Mouse (Mus musculus) midbrain, embryonic 10.5 days (tissue): ENCODE data around the gene Neurog2. TPM values are rescaled to one million over a fixed set of nuclear protein-coding genes. Genes with fewer than 3 reads are reported as not detected.

ENCODE experiments used
- DNase-seq: peaks from one replicate; pipeline ENCODE4 v3.0.0-alpha.2; 2017; ENCODE audit warnings: low spot score
- H3K27ac ChIP-seq: fragments of 300-500 bp; sonication (generic); replicated peaks from 2 replicates; pipeline ENCODE4 v1.5.1; 2016; ENCODE audit warnings: mild to moderate bottlenecking
- H3K27me3 ChIP-seq: fragments of 300-500 bp; sonication (generic); 2 replicates; pipeline ENCODE4 v1.6.1; 2016; ENCODE audit warnings: low read depth, mild to moderate bottlenecking; ENCODE audit not compliant: poor library complexity, severe bottlenecking
- H3K36me3 ChIP-seq: fragments of 300-500 bp; sonication (generic); 2 replicates; pipeline ENCODE4 v1.6.1; 2016; ENCODE audit warnings: mild to moderate bottlenecking, moderate library complexity
- H3K4me1 ChIP-seq: fragments of 300-500 bp; sonication (generic); 2 replicates; pipeline ENCODE4 v1.6.1; 2016
- H3K4me3 ChIP-seq: fragments of 300-500 bp; sonication (generic); 2 replicates; pipeline ENCODE4 v1.5.1; 2016; ENCODE audit warnings: mild to moderate bottlenecking, moderate library complexity
- H3K9me3 ChIP-seq: fragments of 300-500 bp; sonication (generic); replicated peaks from 2 replicates; pipeline ENCODE4 v1.6.1; 2016; ENCODE audit warnings: mild to moderate bottlenecking
- WGBS: fragments of 180-500 bp; shearing (Covaris S2); methylation state at CpG from one replicate; pipeline ENCODE4 v1.1.7; 2016; 5-methylcytosine and 5-hydroxymethylcytosine counted together
- polyA plus RNA-seq: library from polyadenylated mRNA; unstranded; fragments of >200 nt; fragmentation: Nextera tagmentation; extraction: Ambion mirVana; gene quantifications from 2 replicates; pipeline ENCODE4 v1.2.1, GENCODE M21; 2016

The Neurog2 gene
- polyA plus RNA-seq, 1 experiment from 2014 or later: 26.5 TPM

DNA sequence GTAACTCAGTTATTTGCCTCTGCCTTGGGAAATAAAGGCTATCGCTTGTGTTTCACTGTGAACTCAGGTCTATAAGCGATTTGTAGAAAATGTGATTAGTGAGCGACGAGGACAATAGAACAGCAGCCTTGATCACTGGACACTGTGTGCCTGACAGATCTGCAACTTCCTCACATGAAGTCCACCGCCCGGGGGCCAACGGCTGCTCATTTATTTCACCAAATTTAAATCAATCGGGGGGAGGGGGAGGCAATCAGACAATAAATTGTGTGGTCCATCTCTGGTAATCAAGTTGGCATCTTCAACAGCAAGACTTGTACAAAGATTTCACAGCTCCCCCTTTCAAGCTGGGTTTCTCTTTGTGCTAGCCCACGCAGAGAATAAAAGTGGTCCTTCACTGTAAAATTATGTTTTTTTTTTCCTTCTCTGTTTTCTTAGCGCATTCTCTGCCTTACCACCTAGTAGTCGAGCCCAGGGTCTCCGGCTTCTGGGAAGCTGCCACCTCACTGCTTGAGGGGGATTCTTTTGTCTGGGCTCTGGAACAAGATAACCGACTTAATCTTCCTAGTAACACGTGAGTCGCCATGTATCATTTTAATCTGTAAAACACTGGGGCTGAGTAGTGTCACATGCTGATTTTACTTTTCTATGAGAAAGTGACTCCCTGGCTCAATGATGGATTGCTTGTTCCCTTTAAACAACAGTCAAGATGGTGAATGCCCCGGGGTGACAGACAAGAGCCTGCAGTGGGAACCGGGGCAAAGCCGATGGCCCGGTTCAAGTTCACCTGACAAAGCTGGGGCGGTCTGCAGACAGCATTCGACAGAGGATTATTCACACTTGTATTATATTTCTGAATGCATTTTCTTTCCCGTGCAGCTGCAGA is 29.0 kb downstream of the Neurog2 start:
- Histone ChIP-seq H3K4me1 (peaks cover 26% of the 10 kb centered on the region), H3K27ac (peak overlapping the region; percentile 42; the same call in 1 of the 2 replicates), H3K9me3 (no peaks in the 10 kb centered on the region), H3K27me3 (peaks cover 86% of the 10 kb centered on the region), H3K36me3 (no peaks in the 10 kb centered on the region), H3K4me3 (no peak overlapping the region)
- DNase-seq: no peak
- WGBS: 54% methylated on average over 22 of the region's 22 CpGs

DNA sequence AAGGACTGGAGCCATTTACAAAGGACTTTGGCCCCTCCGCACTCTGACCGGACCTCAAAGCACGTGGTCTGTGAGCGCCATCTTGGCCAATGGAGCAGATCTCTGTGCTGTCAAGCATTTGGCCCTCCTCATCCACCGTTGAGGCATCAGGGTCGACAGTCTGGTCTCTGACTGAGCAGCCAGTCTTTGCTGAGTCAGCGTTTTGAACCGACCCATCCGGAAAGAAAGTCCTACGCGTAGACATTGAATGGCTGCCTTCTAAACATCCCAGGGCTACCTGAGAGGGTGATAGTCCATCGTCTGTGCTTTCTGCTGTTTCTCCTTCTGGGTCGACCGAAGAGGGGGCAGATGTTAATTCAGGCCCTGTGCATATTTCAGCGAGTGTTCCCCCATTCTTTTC is 46.8 kb downstream of the Neurog2 start:
- no peaks in the 10 kb centered on the region for H3K9me3 ChIP-seq
- peaks cover 33% of the 10 kb centered on the region; the same call in 1 of the 2 replicates for H3K27me3 ChIP-seq
- DNase-seq: no peak
- no peaks in the 10 kb centered on the region for H3K4me1 ChIP-seq
- WGBS: 89% methylated on average over 15 of the region's 15 CpGs
- no peak overlapping the region for H3K4me3 ChIP-seq
- no peaks in the 10 kb centered on the region for H3K36me3 ChIP-seq
- H3K27ac ChIP-seq: no peak overlapping the region

Other genes starting within 250 kb of the Neurog2 start
- 40.4 and 60.8 TPM in 2 replicates for gene Ank2, start 133.8 kb upstream of the Neurog2 start, polyA plus RNA-seq
- gene Larp7, start 79.8 kb upstream of the Neurog2 start, polyA plus RNA-seq: 80.5 and 86.2 TPM in 2 replicates
- 20.8 and 20.9 TPM in 2 replicates for gene Zgrf1, start 79.6 kb upstream of the Neurog2 start, polyA plus RNA-seq
- 0.95 and 0.98 TPM in 2 replicates for gene Alpk1, start 147.4 kb downstream of the Neurog2 start, polyA plus RNA-seq
- 2.1 and 3.0 TPM in 2 replicates for gene Tifa, start 156.7 kb downstream of the Neurog2 start, polyA plus RNA-seq
- gene Ap1ar, start 204.4 kb downstream of the Neurog2 start, polyA plus RNA-seq: 54.6 and 54.8 TPM in 2 replicates